Mouse (Mus musculus) heart, embryonic 13.5 days (tissue): ENCODE results near the gene Col4a2. TPM values are rescaled to one million over a fixed set of nuclear protein-coding genes. Genes with fewer than 3 reads are reported as not detected.
A peak's percentile ranks its signal among the peaks of the same experiment; 100 is the strongest.

ENCODE experiments used
- ATAC-seq: fragments of 200-750 bp; cut with Nextera tagmentation; 2 replicates; pipeline ENCODE4 v1.8.0; 2017; ENCODE audit warnings: moderate TSS enrichment; ENCODE audit not compliant: insufficient number of reproducible peaks, low FRiP score, low TSS enrichment; ENCODE audit errors: extremely low read depth
- H3K27ac ChIP-seq: fragments of 300-500 bp; sonication (generic); replicated peaks from 2 replicates; pipeline ENCODE4 v1.5.1; 2015; ENCODE audit warnings: moderate library complexity, mild to moderate bottlenecking, inconsistent platforms
- H3K27me3 ChIP-seq: fragments of 300-500 bp; sonication (generic); replicated peaks from 2 replicates; pipeline ENCODE4 v1.6.1; 2015; ENCODE audit warnings: mild to moderate bottlenecking, inconsistent platforms
- H3K36me3 ChIP-seq: fragments of 300-500 bp; sonication (generic); 2 replicates; pipeline ENCODE4 v1.6.1; 2015; ENCODE audit warnings: mild to moderate bottlenecking, inconsistent platforms
- H3K4me1 ChIP-seq: fragments of 300-500 bp; sonication (generic); 2 replicates; pipeline ENCODE4 v1.6.1; 2015; ENCODE audit warnings: inconsistent platforms
- H3K4me2 ChIP-seq: fragments of 300-500 bp; sonication (generic); 2 replicates; pipeline ENCODE4 v1.6.1; 2015; ENCODE audit warnings: inconsistent platforms, mild to moderate bottlenecking, moderate library complexity
- H3K4me3 ChIP-seq: fragments of 300-500 bp; sonication (generic); 2 replicates; pipeline ENCODE4 v1.5.1; 2015; ENCODE audit warnings: moderate library complexity, mild to moderate bottlenecking, inconsistent platforms
- H3K9ac ChIP-seq: fragments of 300-500 bp; sonication (generic); 2 replicates; pipeline ENCODE4 v1.6.1; 2015; ENCODE audit warnings: inconsistent platforms, mild to moderate bottlenecking, moderate library complexity
- H3K9me3 ChIP-seq: fragments of 300-500 bp; sonication (generic); 2 replicates; pipeline ENCODE4 v1.6.1; 2016; ENCODE audit warnings: inconsistent platforms
- WGBS: fragments of 180-500 bp; shearing (Covaris S2); methylation state at CpG from one replicate; pipeline ENCODE4 v1.1.7; 2015; ENCODE audit warnings: mixed read lengths; 5-methylcytosine and 5-hydroxymethylcytosine counted together
- polyA plus RNA-seq: library from polyadenylated mRNA; unstranded; fragments of >200 nt; fragmentation: Nextera tagmentation; extraction: Ambion mirVana; gene quantifications from 2 replicates; pipeline ENCODE4 v1.2.1, GENCODE M21; 2015

The Col4a2 gene
- polyA plus RNA-seq, 1 experiment from 2014 or later: 71.5 TPM

DNA sequence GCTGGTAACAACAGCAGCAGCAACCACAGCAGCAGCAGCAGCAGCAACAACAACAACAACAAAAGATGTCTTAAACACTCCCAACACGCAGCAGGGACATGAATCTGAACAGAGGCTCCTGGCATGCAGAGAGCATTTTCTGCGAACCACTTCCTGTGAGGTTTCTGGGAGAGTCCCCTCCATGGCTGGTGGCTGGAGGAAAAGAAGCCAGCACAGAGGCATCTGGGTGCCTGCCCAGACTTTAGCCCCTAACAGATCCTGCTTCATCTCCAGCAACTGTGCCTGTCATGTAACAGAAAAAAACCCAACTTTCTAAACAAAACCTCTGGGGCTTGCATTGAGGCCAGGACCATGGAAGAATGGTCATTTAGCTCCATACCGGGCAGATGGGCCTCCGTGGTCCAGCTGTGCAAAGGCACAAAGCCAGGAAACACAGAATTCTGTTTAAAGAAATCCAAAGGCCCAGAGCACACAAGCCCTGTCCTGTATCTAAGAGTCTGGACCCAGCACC lies 34.4 kb upstream of the Col4a2 start:
- Histone ChIP-seq H3K9ac (peak overlapping the region; percentile 60), H3K36me3 (peaks cover 9% of the 10 kb centered on the region), H3K4me2 (no peak overlapping the region), H3K4me1 (peaks cover 93% of the 10 kb centered on the region), H3K27ac (peak overlapping the region; percentile 76), H3K27me3 (no peaks in the 10 kb centered on the region), H3K4me3 (no peak overlapping the region), H3K9me3 (no peaks in the 10 kb centered on the region)
- WGBS: 42% methylated on average over 4 of the region's 4 CpGs
- ATAC-seq: no peak

DNA sequence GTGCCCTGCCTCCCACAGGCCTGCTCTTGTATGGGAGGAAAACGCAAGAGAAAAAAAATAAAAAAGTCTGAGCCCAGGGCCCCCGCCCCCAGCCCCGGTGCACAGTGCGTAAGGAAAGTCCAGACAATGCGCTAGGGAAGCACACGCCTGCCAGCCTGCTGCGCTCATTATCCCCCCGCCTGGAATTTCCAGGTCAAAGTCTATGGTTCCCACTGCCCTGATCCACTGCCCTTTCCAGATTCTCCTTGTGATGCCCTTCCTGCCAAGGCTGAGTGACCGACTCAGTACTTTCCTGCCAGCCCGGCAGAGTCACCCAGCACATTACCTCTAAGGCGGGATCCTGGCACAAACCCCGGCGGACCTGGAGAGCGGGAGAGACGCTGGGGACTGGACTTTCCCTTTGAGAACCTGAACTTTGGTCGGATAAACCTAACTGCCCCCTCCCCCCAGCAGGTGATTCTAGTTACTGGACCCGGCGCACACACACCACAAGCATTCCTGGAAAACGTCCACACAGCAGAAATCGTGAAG lies 33.2 kb upstream of the Col4a2 start:
- ATAC-seq: no peak
- no peak overlapping the region for H3K4me3 ChIP-seq
- no peaks in the 10 kb centered on the region for H3K9me3 ChIP-seq
- H3K36me3 ChIP-seq: peaks cover 9% of the 10 kb centered on the region
- 50% methylated on average over 20 of the region's 20 CpGs for WGBS
- no peaks in the 10 kb centered on the region for H3K27me3 ChIP-seq
- H3K4me1 ChIP-seq: peaks cover 93% of the 10 kb centered on the region
- H3K27ac ChIP-seq: peak overlapping the region; percentile 62
- H3K9ac ChIP-seq: peak overlapping the region; percentile 24
- H3K4me2 ChIP-seq: peak overlapping the region; percentile 40

DNA sequence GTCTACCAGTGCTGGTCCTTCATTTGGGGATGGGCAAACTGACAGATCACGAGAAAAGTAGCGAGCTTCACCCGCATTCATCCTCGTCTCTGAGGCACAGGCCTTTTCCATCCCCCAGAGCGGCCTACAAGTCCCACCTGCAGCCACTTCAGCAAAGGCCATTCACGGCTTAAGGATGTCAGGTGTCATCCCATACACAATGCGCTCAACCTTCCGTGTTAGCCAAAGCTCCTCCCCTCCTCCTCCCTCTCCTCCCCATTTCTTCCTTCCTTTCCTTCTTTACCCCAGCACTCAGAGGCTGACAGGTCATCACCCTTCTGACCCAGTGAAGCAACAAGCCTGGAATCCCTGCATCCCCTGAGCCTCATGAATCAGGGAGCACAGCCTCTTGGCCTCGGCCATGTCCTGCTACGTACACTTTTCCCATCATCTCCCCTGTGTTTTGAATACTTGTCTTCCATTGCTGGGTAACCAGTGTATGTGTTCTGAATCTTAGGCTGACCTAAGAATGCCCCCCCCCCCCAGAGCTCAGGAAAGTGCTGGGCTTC lies 31.8 kb upstream of the Col4a2 start:
- H3K4me3 ChIP-seq: no peak overlapping the region
- no peak overlapping the region for H3K27ac ChIP-seq
- no peak overlapping the region for H3K4me2 ChIP-seq
- H3K27me3 ChIP-seq: no peaks in the 10 kb centered on the region
- 77% methylated on average over 10 of the region's 10 CpGs for WGBS
- H3K4me1 ChIP-seq: peaks cover 87% of the 10 kb centered on the region
- H3K9ac ChIP-seq: no peak overlapping the region
- no peaks in the 10 kb centered on the region for H3K9me3 ChIP-seq
- no peak for ATAC-seq
- H3K36me3 ChIP-seq: peaks cover 9% of the 10 kb centered on the region

- 78% methylated on average over 10 of the region's 10 CpGs for WGBS
- no peak overlapping the region for H3K9ac ChIP-seq
- ATAC-seq: no peak
- H3K4me3 ChIP-seq: no peak overlapping the region
- no peak overlapping the region for H3K4me2 ChIP-seq
- H3K36me3 ChIP-seq: peaks cover 9% of the 10 kb centered on the region
- H3K9me3 ChIP-seq: no peaks in the 10 kb centered on the region
- no peak overlapping the region; the same call in 1 of the 2 replicates for H3K27ac ChIP-seq
- H3K4me1 ChIP-seq: peaks cover 74% of the 10 kb centered on the region
- no peaks in the 10 kb centered on the region for H3K27me3 ChIP-seq
Measured at GRCm38 (mm10) chr8:11282139-11282538, 30.5 kb upstream of the Col4a2 start.

- no peak for ATAC-seq
- no peak overlapping the region for H3K4me2 ChIP-seq
- no peaks in the 10 kb centered on the region for H3K9me3 ChIP-seq
- no peak overlapping the region for H3K27ac ChIP-seq
- 72% methylated on average over 7 of the region's 7 CpGs for WGBS
- H3K36me3 ChIP-seq: peaks cover 9% of the 10 kb centered on the region
- H3K9ac ChIP-seq: no peak overlapping the region
- H3K4me3 ChIP-seq: no peak overlapping the region
- no peaks in the 10 kb centered on the region for H3K27me3 ChIP-seq
- H3K4me1 ChIP-seq: peaks cover 68% of the 10 kb centered on the region
Measured at GRCm38 (mm10) chr8:11282696-11283095, 29.9 kb upstream of the Col4a2 start.

DNA sequence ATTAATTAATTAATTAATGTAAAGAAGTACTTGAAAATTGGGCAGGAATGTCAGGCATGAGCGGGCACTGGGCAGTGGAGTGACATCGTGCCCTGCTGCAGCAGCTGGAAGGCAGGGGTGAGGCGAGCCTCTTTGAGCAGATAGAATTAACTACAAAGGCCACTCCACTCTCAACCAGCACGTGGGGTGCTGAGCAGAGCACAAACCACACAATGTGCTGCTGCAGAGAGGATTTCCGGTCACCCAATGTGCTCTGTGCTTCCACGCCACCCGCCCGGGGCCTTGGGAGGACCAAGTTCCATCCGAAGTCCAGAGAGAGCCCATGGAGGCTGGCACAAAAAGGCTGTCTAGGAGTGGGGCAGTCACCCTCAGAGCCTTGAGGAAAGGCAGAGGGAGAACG lies 29.4 kb upstream of the Col4a2 start:
- Histone ChIP-seq H3K36me3 (peaks cover 9% of the 10 kb centered on the region), H3K27ac (peak overlapping the region; percentile 60), H3K9ac (peak overlapping the region; percentile 59; the same call in 1 of the 2 replicates), H3K4me3 (no peak overlapping the region), H3K27me3 (no peaks in the 10 kb centered on the region), H3K4me1 (peaks cover 68% of the 10 kb centered on the region), H3K4me2 (no peak overlapping the region), H3K9me3 (no peaks in the 10 kb centered on the region)
- WGBS: 50% methylated on average over 10 of the region's 10 CpGs
- no peak for ATAC-seq

- H3K27me3 ChIP-seq: no peaks in the 10 kb centered on the region
- H3K36me3 ChIP-seq: peaks cover 9% of the 10 kb centered on the region
- no peak overlapping the region for H3K27ac ChIP-seq
- no peak overlapping the region for H3K9ac ChIP-seq
- WGBS: 59% methylated on average over 4 of the region's 4 CpGs
- peaks cover 63% of the 10 kb centered on the region for H3K4me1 ChIP-seq
- no peaks in the 10 kb centered on the region for H3K9me3 ChIP-seq
- H3K4me3 ChIP-seq: no peak overlapping the region
- no peak for ATAC-seq
- no peak overlapping the region for H3K4me2 ChIP-seq
Measured at GRCm38 (mm10) chr8:11285437-11285836, 27.2 kb upstream of the Col4a2 start.

GRCm38 (mm10) chr8:11287139-11287538 lies 25.5 kb upstream of the Col4a2 start:
- Histone ChIP-seq H3K4me2 (no peak overlapping the region), H3K27me3 (no peaks in the 10 kb centered on the region), H3K4me3 (no peak overlapping the region), H3K27ac (no peak overlapping the region), H3K4me1 (peaks cover 62% of the 10 kb centered on the region), H3K9me3 (no peaks in the 10 kb centered on the region), H3K36me3 (0 out of 2 replicates have a peak, but pooled peaks cover 3% of the 10 kb centered on the region), H3K9ac (no peak overlapping the region)
- ATAC-seq: no peak
- WGBS: 71% methylated on average over 3 of the region's 3 CpGs

GRCm38 (mm10) chr8:11288286-11288685 lies 24.3 kb upstream of the Col4a2 start:
- no peak overlapping the region for H3K27ac ChIP-seq

DNA sequence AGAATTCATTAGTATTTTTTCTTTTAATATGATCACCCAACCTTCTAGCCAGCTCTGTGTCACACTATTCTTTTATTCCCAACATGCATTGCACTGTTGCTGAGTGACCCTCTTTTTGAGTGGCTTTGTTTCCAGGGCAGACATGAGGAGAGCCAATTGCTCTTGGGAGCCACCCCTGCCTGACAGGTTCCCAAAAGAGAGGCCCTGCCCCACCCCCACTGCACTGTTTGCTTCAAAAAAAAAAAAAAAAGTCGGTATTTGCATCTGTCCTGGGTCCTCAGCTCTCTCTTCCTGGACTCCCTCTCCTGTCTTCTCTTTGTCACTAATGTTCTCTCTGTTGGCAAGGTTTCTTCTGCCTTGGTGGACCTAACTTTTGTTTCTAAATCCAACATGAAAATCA lies 22.1 kb upstream of the Col4a2 start:
- H3K4me3 ChIP-seq: no peak overlapping the region
- H3K27ac ChIP-seq: no peak overlapping the region
- WGBS: 4% methylated on average over 1 of the region's 1 CpGs
- no peaks in the 10 kb centered on the region for H3K9me3 ChIP-seq
- no peak overlapping the region for H3K9ac ChIP-seq
- peaks cover 45% of the 10 kb centered on the region for H3K4me1 ChIP-seq
- ATAC-seq: no peak
- H3K4me2 ChIP-seq: no peak overlapping the region
- H3K36me3 ChIP-seq: peaks cover 5% of the 10 kb centered on the region; the same call in 1 of the 2 replicates
- no peaks in the 10 kb centered on the region for H3K27me3 ChIP-seq

More at GRCm38 (mm10) chr8:11288286-11288685, 24.3 kb upstream of the Col4a2 start:
- H3K4me1 ChIP-seq: peaks cover 50% of the 10 kb centered on the region
- H3K4me3 ChIP-seq: no peak overlapping the region
- H3K9ac ChIP-seq: no peak overlapping the region
- WGBS: 56% methylated on average over 6 of the region's 6 CpGs
- H3K4me2 ChIP-seq: no peak overlapping the region
- ATAC-seq: no peak
- H3K27me3 ChIP-seq: no peaks in the 10 kb centered on the region
- no peaks in the 10 kb centered on the region for H3K9me3 ChIP-seq
- peaks cover 5% of the 10 kb centered on the region; the same call in 1 of the 2 replicates for H3K36me3 ChIP-seq

- WGBS: 51% methylated on average over 3 of the region's 3 CpGs
- no peak overlapping the region for H3K27ac ChIP-seq
- no peak overlapping the region for H3K4me3 ChIP-seq
- H3K9me3 ChIP-seq: no peaks in the 10 kb centered on the region
- H3K4me2 ChIP-seq: no peak overlapping the region
- H3K4me1 ChIP-seq: peaks cover 66% of the 10 kb centered on the region
- H3K9ac ChIP-seq: no peak overlapping the region
- H3K27me3 ChIP-seq: no peaks in the 10 kb centered on the region
- peaks cover 5% of the 10 kb centered on the region; the same call in 1 of the 2 replicates for H3K36me3 ChIP-seq
- ATAC-seq: no peak
Measured at GRCm38 (mm10) chr8:11292611-11293010, 20.0 kb upstream of the Col4a2 start.
